Mouse (Mus musculus) forebrain, embryonic 14.5 days (tissue): ENCODE measurements at regions not wholly inside any gene's neighbourhood (a gene's known extent, or its start where the extent isn't known, plus 50 kb on each side); places are given as distances from the start of the nearest gene placed in this dataset.

Experiments
- ATAC-seq: fragments of 200-750 bp; cut with Nextera tagmentation; 2 replicates; pipeline ENCODE4 v1.8.0; 2017; ENCODE audit warnings: mild to moderate bottlenecking, moderate library complexity
- DNase-seq: peaks from one replicate; pipeline ENCODE4 v3.0.0-alpha.2; 2015; ENCODE audit warnings: low spot score
- H3K27ac ChIP-seq: fragments of 300-500 bp; sonication (generic); 2 replicates; pipeline ENCODE4 v1.5.1; 2014; ENCODE audit warnings: low read depth, mild to moderate bottlenecking, control low read depth, low read length, moderate library complexity
- H3K27me3 ChIP-seq: fragments of 300-500 bp; sonication (generic); replicated peaks from 2 replicates; pipeline ENCODE4 v1.6.1; 2014; ENCODE audit warnings: low read length, control low read depth, mixed read lengths; ENCODE audit not compliant: control insufficient read depth, insufficient read depth
- H3K36me3 ChIP-seq: fragments of 300-500 bp; sonication (generic); 2 replicates; pipeline ENCODE4 v1.6.1; 2014; ENCODE audit warnings: low read length, control low read depth; ENCODE audit not compliant: control insufficient read depth, insufficient read depth
- H3K4me1 ChIP-seq: fragments of 300-500 bp; sonication (generic); 2 replicates; pipeline ENCODE4 v1.6.1; 2014; ENCODE audit warnings: antibody characterized with exemption, low read length, control low read depth; ENCODE audit not compliant: control insufficient read depth, insufficient read depth
- H3K4me2 ChIP-seq: fragments of 300-500 bp; sonication (generic); 2 replicates; pipeline ENCODE4 v1.6.1; 2014; ENCODE audit warnings: mild to moderate bottlenecking, control low read depth, low read length
- H3K4me3 ChIP-seq: fragments of 300-500 bp; sonication (generic); 2 replicates; pipeline ENCODE4 v1.5.1; 2014; ENCODE audit warnings: low read depth, low read length, control low read depth
- H3K9ac ChIP-seq: fragments of 300-500 bp; sonication (generic); 2 replicates; pipeline ENCODE4 v1.6.1; 2014; ENCODE audit warnings: mild to moderate bottlenecking, low read length, control low read depth, moderate library complexity
- H3K9me3 ChIP-seq: fragments of 300-500 bp; sonication (generic); replicated peaks from 2 replicates; pipeline ENCODE4 v1.6.1; 2016; ENCODE audit warnings: low read length, control low read depth, mixed read lengths; ENCODE audit not compliant: control insufficient read depth
- WGBS: fragments of 180-500 bp; shearing (Covaris S2); extraction: QIAGEN DNeasy Blood & Tissue Kit; methylation state at CpG from one replicate; pipeline ENCODE4 v1.1.7; 2014; 5-methylcytosine and 5-hydroxymethylcytosine counted together

DNA sequence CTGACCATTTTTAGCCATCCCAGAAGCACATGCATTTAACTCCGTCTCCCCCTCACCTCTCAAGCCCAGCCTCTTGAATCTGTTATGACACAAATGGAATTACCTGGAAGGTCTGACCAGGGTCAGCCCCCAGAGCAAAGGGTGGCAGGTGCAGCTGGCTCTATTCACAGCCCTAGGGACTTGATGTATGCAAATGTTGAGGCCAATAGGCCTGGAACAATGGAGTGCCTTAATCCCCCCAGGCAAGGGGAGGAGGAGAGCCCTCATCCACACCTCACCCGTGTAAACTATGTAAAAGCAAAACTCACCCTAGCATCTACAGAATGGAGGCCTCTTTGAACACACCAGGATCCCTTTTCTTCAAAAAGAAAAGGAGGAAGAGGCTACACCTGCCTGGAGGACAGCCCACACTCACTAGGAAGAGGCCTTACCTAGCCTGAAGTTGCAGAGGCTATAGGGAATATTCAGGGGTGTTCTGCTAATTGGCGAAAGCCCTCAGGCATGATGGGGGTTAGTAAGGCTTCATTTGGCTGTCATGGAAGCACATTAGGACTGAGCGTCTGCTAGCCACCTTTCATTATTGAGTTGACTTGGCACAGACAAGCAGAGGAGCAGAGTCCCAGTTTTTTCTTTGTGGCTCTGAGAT lies 388.4 kb downstream of the Hs3st3b1 start:
- DNase-seq (no peak), ATAC-seq (no peak)
- Histone ChIP-seq H3K27me3 (no peaks in the 10 kb centered on the region), H3K36me3 (no peaks in the 10 kb centered on the region), H3K9ac (no peak overlapping the region), H3K4me2 (no peak overlapping the region), H3K4me3 (no peak overlapping the region), H3K27ac (no peak overlapping the region), H3K9me3 (no peaks in the 10 kb centered on the region), H3K4me1 (peaks cover 7% of the 10 kb centered on the region)
- WGBS, result 16% methylated on average over 4 of the region's 4 CpGs

DNA sequence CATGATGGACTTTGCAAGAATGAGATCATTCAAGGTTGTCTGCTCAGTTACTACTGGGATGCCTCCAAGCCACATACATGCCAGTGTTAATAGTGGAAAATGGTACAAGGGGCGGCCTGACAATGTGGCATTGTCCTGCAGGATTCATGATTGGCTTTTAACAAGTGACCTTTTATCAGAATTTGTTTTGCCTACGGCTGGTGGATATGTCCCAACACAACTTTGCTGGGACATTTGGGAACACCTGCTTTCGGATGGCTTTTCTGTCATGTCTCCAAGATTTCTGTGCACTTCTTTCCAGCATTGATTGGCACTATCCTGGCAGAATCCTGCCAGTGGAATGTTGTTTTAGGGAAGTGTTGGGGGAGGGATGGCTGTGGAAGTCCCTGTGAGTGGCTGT lies 384.4 kb downstream of the Hs3st3b1 start:
- Histone ChIP-seq H3K4me2 (no peak overlapping the region), H3K9me3 (no peaks in the 10 kb centered on the region), H3K4me1 (peaks cover 7% of the 10 kb centered on the region), H3K27me3 (no peaks in the 10 kb centered on the region), H3K9ac (no peak overlapping the region), H3K36me3 (no peaks in the 10 kb centered on the region), H3K27ac (no peak overlapping the region), H3K4me3 (no peak overlapping the region)
- no peak for ATAC-seq
- WGBS, result 86% methylated on average over 3 of the region's 3 CpGs
- DNase-seq, result no peak

DNA sequence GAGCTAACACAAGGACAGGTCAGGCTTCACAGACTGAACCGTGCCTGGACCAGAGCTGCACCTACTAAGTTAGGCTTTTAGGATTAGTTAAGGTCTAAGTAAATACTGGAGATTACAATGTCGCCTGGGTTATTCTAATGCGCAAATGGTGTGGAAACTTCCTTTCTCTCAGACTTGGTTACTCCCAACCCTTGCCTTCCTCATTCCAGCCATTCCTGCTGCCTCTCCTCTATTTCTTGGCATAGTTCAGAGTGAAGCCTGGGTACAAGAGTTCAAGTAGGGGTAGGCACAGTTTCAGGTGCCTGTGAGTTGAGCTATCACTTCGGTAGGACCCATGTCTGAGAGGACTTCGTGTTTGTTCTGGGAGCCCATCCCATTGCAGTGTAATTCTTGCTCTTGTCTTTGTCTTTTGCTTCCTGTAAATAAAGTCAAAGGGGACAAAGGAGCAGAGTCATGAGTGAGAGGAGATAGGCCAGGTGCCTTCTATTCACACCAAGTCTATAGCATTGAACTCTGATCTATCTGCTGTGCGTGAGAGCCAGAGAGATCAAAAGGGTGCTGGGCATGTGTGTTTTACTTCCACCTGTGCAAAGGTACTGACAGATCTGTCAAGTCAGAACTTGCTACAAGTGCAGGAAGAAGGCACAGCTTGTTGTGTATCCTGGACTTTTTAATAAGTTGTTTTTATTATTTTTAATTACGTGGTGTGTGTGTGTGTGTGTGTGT lies 378.0 kb downstream of the Hs3st3b1 start:
- ATAC-seq (no peak), DNase-seq (no peak)
- Histone ChIP-seq H3K9ac (no peak overlapping the region), H3K4me3 (no peak overlapping the region), H3K27me3 (no peaks in the 10 kb centered on the region), H3K36me3 (no peaks in the 10 kb centered on the region), H3K27ac (no peak overlapping the region), H3K4me2 (no peak overlapping the region), H3K9me3 (no peaks in the 10 kb centered on the region), H3K4me1 (peaks cover 3% of the 10 kb centered on the region; the same call in 1 of the 2 replicates)
- 83% methylated on average over 7 of the region's 7 CpGs for WGBS

GRCm38 (mm10) chr11:63545516-63545915 lies 376.6 kb downstream of the Hs3st3b1 start:
- Histone ChIP-seq H3K9ac (no peak overlapping the region), H3K9me3 (no peaks in the 10 kb centered on the region), H3K4me1 (peaks cover 3% of the 10 kb centered on the region; the same call in 1 of the 2 replicates), H3K4me3 (no peak overlapping the region), H3K4me2 (no peak overlapping the region), H3K36me3 (no peaks in the 10 kb centered on the region), H3K27me3 (no peaks in the 10 kb centered on the region), H3K27ac (no peak overlapping the region)
- ATAC-seq, result 0 out of 2 replicates have a peak, but pooled peaks have one; percentile 29
- 13% methylated on average over 7 of the region's 7 CpGs for WGBS
- peak; percentile 60 for DNase-seq

GRCm38 (mm10) chr11:63560466-63560865 lies 361.6 kb downstream of the Hs3st3b1 start:
- no peak overlapping the region for H3K9ac ChIP-seq
- no peak for ATAC-seq
- no peaks in the 10 kb centered on the region for H3K27me3 ChIP-seq
- H3K4me3 ChIP-seq, result no peak overlapping the region
- no peaks in the 10 kb centered on the region for H3K4me1 ChIP-seq
- WGBS, result 22% methylated on average over 6 of the region's 6 CpGs
- H3K36me3 ChIP-seq, result no peaks in the 10 kb centered on the region
- H3K27ac ChIP-seq, result no peak overlapping the region
- H3K4me2 ChIP-seq, result no peak overlapping the region
- peak; percentile 64 for DNase-seq
- no peaks in the 10 kb centered on the region for H3K9me3 ChIP-seq

DNA sequence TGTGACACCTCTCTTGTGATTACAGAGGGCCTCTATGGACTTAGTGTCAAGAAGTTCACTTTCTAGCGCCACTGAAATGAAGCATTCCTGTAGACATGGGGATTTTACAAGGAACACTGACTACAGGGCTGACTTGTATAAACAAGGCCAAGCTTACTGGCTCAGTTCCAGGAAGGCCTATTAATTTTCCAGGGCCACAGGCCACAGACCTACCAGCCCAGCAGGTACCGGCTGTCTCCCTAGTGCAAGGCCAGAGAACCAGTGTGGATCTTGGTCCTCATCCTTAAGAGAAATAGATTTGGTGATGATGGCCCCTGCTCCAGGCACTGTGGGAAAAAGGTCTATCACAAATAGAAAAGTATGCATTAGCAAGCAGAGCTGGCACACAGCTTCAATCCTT lies 359.4 kb downstream of the Hs3st3b1 start:
- DNase-seq (no peak), ATAC-seq (no peak)
- Histone ChIP-seq H3K4me3 (no peak overlapping the region), H3K4me2 (no peak overlapping the region), H3K9me3 (no peaks in the 10 kb centered on the region), H3K27me3 (no peaks in the 10 kb centered on the region), H3K4me1 (no peaks in the 10 kb centered on the region), H3K36me3 (no peaks in the 10 kb centered on the region), H3K9ac (no peak overlapping the region), H3K27ac (no peak overlapping the region)
- WGBS, result 86% methylated on average over 2 of the region's 2 CpGs

- Histone ChIP-seq H3K36me3 (no peaks in the 10 kb centered on the region), H3K9ac (no peak overlapping the region), H3K4me1 (no peaks in the 10 kb centered on the region), H3K27ac (no peak overlapping the region), H3K4me2 (no peak overlapping the region), H3K4me3 (no peak overlapping the region), H3K27me3 (no peaks in the 10 kb centered on the region), H3K9me3 (no peaks in the 10 kb centered on the region)
- no peak for ATAC-seq
- 85% methylated on average over 8 of the region's 8 CpGs for WGBS
- no peak for DNase-seq
These were observed 356.4 kb downstream of the Hs3st3b1 start for GRCm38 (mm10) chr11:63565471-63566232.

DNA sequence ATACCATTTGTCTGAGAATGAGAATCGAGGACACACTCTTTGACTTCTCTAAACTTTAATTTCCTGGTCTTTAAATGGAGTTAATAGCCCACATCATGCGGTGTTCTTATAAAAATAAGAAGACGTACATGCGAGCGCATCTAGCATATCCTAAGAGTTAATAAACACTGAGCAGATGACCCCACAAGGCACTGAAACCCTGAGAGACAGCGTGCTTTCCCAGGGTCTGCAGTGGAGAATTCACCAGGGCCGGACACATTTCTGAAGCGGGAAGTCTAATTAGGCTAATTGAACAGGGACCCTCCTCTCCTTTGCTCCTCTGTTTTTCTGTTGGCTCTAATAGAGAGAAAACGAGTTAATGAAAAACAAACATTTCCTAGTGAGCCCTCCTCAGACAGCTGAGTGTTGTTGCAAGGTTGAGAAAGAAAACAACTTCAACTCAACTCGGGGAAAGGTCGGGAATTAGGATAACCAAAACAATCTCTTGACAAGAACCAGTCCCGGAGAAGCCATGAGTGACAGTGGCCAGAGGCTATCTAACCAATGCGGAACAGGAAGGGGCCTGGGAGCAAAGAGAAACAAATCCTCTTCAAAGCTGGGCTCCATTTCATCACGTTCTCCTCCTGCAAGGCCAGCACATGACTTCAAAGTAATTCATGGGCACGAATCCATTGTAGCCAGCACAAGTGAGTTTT lies 352.2 kb downstream of the Hs3st3b1 start:
- H3K27ac ChIP-seq, result no peak overlapping the region
- no peaks in the 10 kb centered on the region for H3K9me3 ChIP-seq
- peak; percentile 23 for DNase-seq
- WGBS, result 57% methylated on average over 15 of the region's 15 CpGs
- no peak for ATAC-seq
- no peak overlapping the region for H3K4me3 ChIP-seq
- H3K9ac ChIP-seq, result no peak overlapping the region
- no peaks in the 10 kb centered on the region for H3K4me1 ChIP-seq
- no peaks in the 10 kb centered on the region for H3K36me3 ChIP-seq
- H3K27me3 ChIP-seq, result no peaks in the 10 kb centered on the region
- no peak overlapping the region for H3K4me2 ChIP-seq
